Mouse (Mus musculus) urinary bladder, postnatal 4 days (tissue): ENCODE results near the gene Commd1.

Source experiments
- DNase-seq, 2 experiments: peaks; one replicate each; pipeline ENCODE4 v3.0.0; 2021 to 2022; ENCODE audit warnings: low spot score in 2 of 2

Gene Commd1

GRCm38 (mm10) chr11:22860335-22861227 lies 121.6 kb downstream of the Commd1 start, which contains the start of gene B3gnt2:
B3gnt2 (minus strand) TSS chr11:22860961.
- DNase-seq: peak; percentile 54 to 65

- peak; percentile 85 to 88 for DNase-seq
Measured at GRCm38 (mm10) chr11:22859633-22860334, 122.4 kb downstream of the Commd1 start.

GRCm38 (mm10) chr11:22859301-22859632 lies 122.9 kb downstream of the Commd1 start:
- DNase-seq: no peak

GRCm38 (mm10) chr11:22858441-22859300 lies 123.5 kb downstream of the Commd1 start:
- no peak for DNase-seq

GRCm38 (mm10) chr11:22857705-22858440 lies 124.3 kb downstream of the Commd1 start:
- no peak for DNase-seq

- DNase-seq: no peak
Measured at GRCm38 (mm10) chr11:22857106-22857704, 125.0 kb downstream of the Commd1 start.

- DNase-seq: no peak
Measured at GRCm38 (mm10) chr11:22856371-22856965, 125.7 kb downstream of the Commd1 start.

- no peak for DNase-seq
Measured at GRCm38 (mm10) chr11:22854571-22854970, 127.6 kb downstream of the Commd1 start.

DNA sequence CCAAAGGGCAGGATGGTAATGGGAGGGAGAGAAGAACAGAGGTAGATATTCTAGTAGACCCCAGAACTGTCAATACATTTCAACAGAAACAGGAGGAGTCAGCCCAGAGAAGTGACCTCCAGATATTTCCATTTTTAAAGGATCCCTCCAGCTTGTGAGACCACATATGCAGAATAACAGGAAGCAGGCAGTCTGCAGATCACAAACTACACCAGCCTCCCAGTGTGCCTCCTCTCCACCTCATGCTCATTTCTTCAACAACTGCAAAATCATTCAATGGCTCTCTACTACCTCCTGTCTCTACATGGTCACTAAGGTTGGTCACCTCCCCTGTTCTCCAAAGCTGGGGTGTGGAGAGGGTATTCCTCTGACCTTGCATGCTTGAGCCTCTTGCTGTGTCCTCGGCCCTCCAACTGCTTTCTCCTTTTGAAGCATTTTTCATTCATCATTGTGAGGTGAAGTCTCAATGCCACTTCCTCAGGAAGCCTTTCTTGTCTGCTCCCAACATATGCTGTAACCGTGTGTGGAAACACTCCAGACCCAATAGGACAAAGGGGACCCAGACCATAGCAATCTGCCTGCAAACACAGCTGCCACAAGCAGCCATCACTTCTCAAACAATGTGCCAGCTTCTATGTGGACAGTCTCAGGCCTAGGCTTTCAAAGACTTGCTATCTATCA lies 128.6 kb downstream of the Commd1 start:
- no peak for DNase-seq

- DNase-seq: no peak
Measured at GRCm38 (mm10) chr11:22852510-22852909, 129.7 kb downstream of the Commd1 start.

DNA sequence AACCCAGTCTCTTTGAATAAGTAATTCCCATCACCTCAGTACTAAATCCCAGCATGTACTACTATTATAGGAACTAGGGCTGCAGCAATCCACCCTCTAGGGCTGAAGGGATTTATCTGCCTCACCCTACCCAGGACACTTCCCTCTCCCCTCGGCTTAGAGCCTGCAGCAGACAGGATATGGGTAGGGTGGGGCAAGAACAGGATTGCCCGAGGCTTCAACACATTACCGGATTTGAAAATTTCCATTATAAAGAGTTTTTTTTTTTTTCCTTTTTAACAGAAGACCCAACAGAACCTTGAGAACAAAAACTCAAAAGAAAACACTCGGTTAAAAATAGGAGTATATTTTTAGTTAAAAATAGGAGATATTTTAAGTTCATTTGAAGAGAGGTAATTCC lies 130.8 kb downstream of the Commd1 start:
- no peak for DNase-seq

DNA sequence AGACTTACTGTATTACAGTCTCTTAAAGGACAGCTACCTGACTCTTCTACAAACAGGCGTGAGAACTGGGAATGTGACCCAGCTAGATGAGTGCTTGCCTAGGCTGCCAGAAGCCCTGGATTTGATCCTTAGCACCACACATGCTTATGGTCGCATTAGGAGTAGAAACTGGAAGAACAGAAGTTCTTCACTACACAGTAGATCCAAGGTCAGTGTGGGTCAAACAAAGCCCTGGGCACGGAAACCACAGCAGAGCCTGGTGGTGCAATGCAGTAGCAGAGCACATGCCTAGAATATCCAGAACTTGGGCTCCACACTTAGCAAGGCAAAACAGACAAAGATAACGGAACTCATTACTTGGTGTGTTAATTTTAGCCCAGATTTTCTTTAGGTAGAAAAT lies 132.1 kb downstream of the Commd1 start:
- no peak for DNase-seq

- DNase-seq: no peak
Measured at GRCm38 (mm10) chr11:22848649-22849195, 133.5 kb downstream of the Commd1 start.

GRCm38 (mm10) chr11:22847732-22848648 lies 134.2 kb downstream of the Commd1 start:
- no peak for DNase-seq

DNA sequence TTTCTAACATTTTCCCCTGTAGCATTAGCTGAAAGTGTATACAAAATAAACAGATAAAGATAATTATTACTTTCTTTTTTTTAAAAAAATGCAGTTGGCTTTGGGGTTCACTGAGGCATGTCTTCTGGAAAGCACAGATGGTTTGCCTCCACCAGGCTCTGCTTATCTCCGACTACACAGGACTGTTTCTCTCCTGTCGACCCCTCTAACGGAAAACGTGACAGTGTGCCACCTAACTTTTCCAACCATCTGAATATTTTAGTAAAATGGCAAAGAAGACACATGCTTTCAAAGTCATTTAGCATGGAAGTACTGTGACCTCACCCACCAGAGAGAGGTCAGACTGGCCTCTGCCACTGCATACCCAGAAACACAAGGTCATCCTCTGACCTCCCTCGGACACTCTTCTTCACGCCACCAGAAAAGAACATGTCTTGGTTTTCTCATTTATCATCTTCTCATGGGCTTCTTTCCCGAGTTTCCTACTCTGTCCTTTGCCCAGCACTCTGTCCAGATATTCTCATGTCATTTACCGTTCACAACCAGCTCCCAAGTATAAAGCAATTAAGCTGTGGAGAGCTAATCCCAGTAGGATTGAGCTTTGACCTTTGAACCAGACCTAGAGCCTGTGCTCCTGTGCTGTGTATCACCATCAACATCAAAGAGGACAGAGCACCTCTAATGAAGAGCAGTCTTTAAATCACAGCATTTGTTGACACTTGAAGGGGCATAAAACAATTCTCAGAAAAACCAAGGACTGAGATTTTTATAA lies 135.0 kb downstream of the Commd1 start:
- DNase-seq: no peak
